Mouse (Mus musculus) mouse embryonic stem cell (cell line): ENCODE data around the gene Slc22a30.
"Not testable (repeated sequence)": the region's sequence is repeated elsewhere in the genome, so short reads cannot be mapped to it uniquely, and the experiment has no call there.

Experiments used
- in situ Hi-C, 2 experiments: fragments of 300-500 bp; cut with MboI; formaldehyde crosslinking; loops; 1 replicate in 1 of 2; 3 replicates in 1 of 2; pipeline ENCODE4 v1.14.3; 2019 to 2020; ENCODE audit warnings: low sequenced_read_pairs in 2 of 2, low pct_unique_long_range_greater_than_20kb in 1 of 2, mixed read lengths in 1 of 2; ENCODE audit not compliant: unreplicated experiment in 1 of 2

Gene Slc22a30

DNA sequence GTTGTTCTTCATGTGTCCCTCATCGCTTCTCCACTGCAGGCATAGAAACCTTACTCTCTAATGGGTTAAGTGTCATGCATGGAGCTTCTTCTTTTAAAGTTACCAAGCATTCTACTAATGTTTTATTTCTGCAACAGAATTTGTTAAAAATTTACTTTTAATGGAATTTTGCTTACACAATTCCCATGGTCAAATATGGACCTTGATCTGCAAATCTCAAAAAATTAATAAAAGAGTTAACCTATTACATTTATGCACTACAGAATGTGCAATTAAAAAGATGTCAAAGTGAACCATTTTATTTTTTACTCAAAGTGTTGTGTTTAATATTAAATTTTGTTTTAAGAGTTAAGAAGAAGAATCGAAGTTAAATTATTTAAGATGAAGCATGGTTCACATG is at the start of gene Slc22a30:
TSS of gene Slc22a30 (minus strand) at position 101 of the 400 bp plus-strand sequence.
- in situ Hi-C loops: not testable (repeated sequence)

DNA sequence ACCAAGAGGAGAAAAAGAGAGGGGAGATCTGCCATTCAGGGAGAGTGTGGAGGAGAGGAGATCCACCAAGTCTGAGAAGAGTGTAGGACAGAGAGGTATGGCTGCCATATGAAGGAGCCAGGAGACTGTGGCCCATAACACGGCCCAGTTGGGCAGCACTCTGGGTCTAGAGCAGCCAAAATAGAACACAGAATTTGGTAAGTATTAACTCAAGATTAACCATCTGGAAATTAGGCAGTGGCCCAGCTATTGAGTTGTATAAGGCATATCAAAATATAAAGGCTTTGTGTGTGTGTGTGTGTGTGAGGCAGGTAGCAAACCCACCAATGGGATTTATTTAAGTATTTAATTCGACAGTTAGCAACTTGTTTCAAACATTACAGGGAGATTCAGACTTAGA is 43.4 kb upstream of the Slc22a30 start:
- in situ Hi-C loops: no loop called here

DNA sequence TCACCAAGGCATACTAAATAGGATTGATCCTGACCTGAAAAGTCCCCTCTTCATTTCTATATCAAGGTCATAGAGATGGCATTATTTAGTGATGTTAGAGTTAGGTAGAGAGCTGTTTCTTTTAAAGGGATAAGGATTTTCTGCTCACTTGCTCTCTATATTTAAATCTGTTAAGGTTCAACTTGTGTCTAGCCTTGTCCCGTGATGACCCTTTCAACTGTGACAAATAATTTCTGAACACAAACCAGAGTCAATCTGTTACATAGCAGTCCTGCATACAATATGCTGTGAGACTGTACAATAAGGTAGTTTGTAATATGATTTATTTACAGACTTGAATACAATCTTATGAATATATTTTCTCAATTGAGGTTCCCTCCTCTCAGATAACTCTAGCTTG is 42.6 kb upstream of the Slc22a30 start:
- in situ Hi-C loops: no loop called here

DNA sequence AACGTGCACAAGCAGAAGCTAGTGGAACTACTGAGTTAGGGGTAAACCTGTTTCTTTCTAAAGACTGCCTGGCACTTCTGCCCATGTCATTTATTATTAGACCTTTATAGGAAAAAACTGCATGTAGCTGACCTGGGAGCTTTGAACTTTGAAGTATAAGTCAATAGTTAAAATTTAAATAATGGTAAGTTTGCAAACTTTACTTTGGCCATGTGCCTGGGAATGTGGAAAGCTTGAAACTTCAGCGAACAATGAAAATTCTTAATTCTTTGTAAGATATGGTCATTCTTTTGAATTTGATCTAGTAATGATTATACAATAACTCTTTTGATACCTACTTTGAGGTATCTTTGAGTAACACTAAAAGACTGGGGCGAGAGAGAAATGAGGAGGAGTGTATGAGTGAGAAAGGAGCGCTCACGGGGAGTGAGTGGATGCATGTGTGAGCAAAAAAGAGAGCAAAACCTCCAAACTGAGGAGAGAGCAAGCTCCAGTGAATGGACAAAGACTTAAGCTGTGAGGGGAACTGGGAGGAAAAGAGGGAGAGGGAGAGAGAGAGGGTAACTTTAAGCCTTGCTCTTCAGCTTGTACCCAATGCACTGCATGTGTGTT is 26.2 kb upstream of the Slc22a30 start:
- in situ Hi-C loops: no loop called here

DNA sequence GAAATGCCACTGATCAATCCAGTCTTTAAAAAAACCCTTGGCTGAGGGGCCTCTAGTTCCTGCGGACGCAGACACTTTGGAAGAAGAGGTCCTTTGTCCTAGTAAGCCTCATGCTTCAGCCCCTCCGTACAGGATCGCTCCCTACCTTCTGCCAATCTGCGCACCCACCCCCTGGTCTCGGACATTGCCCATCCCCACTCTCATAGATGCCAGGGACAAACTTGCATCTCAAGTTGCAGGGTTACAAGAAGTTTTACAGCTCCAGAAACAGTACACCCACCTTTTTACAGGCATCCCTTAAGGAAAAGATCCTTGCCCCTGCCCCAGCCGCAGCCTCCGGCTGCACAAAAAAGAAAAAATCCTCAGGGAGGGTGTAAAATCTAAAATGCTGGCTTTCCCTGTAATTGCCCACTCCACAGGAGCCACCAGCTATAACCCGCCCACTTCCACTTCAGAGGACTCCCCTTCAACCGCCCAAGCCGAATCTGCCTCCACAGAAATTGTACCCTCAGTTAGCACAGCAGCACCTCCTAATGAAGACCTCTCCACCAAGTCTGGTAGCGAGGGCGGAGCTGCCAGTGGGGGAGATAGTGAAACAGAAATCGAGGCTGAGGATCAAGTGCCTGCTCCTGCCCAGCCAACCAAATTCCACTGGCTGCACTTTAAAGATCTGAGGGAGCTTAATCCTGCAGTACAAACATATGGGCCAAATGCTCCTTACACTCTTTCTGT is 2.5 kb upstream of the Slc22a30 start:
- in situ Hi-C loops: not testable (repeated sequence)
